Mouse (Mus musculus): ENCODE measurements around the gene Hipk2. TPM values are rescaled to one million over a fixed set of nuclear protein-coding genes. Genes with fewer than 3 reads are reported as not detected.
A peak's percentile ranks its signal among the peaks of the same experiment; 100 is the strongest.

Gene Hipk2
- polyA plus RNA-seq, 1 experiment from 2014 or later = 12.7 TPM

GRCm38 (mm10) chr6:38696570-38696969 is 179.4 kb downstream of the Hipk2 start:
- WGBS = 91% methylated on average over 9 of the region's 9 CpGs
- H3K36me3 ChIP-seq (replicated peaks; ENCODE audit: control insufficient read depth, insufficient read depth, low read depth, low read length) = peaks cover 9% of the 10 kb centered on the region

DNA sequence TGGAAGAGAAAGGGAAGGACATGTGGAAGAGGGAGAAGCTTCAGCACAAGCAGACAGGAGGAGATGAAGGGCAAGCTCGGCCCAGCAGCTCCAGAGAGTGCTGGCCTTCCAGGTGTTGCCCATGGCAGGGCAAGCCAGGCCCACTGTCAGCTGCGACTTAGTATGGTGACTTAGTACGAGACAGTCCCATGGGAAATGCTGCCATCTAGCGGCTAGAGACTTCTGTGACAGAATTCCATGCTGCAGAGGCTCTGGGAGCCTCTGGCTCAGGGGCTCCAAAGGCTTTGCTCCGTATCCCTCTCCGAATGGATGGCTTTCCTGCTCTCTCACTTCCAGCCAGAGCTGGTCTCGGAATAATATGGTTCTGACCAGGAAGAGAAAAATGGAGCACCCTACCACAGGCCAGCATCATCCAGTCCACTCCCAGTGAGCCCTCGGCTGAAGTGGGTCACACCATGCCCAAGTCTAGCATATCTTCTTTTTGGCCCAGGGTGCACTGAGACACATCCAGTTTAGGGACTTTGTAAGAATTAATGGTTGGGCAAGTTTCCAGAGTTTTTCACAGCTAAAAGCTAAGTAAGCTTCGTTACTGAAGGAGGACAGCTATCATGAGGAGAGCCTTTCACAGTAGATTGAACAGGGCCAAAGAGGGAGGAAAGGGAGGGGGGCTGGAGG is 180.4 kb downstream of the Hipk2 start:
- H3K36me3 ChIP-seq (replicated peaks; ENCODE audit: control insufficient read depth, insufficient read depth, low read depth, low read length) = peaks cover 9% of the 10 kb centered on the region
- no peaks in the 10 kb centered on the region for H3K4me1 ChIP-seq (ENCODE audit: control insufficient read depth, insufficient read depth, low read length)
- 32% methylated on average over 9 of the region's 9 CpGs for WGBS
- no peak overlapping the region for H3K9ac ChIP-seq (replicated peaks; ENCODE audit: low read length)
- no peak overlapping the region for H3K27ac ChIP-seq (replicated peaks; ENCODE audit: low read depth, low read length)
- DNase-seq (ENCODE audit: low spot score) (peak; percentile 92), ATAC-seq (replicated peaks; ENCODE audit: insufficient number of reproducible peaks, low FRiP score, low TSS enrichment, low read depth) (peak; percentile 48; the same call in 1 of the 2 replicates)
- H3K27me3 ChIP-seq (ENCODE audit: control insufficient read depth, insufficient read depth, low read length) = no peaks in the 10 kb centered on the region
- no peaks in the 10 kb centered on the region for H3K9me3 ChIP-seq (replicated peaks; ENCODE audit: control insufficient read depth, low read length)
- no peak overlapping the region for H3K4me3 ChIP-seq (ENCODE audit: low read depth, low read length)
- H3K4me2 ChIP-seq (ENCODE audit: low read depth, low read length) = no peak overlapping the region

More at GRCm38 (mm10) chr6:38696570-38696969, 179.4 kb downstream of the Hipk2 start:
- Histone ChIP-seq H3K4me1 (ENCODE audit: control insufficient read depth, insufficient read depth, low read length) (no peaks in the 10 kb centered on the region), H3K27ac (replicated peaks; ENCODE audit: low read depth, low read length) (no peak overlapping the region), H3K27me3 (ENCODE audit: control insufficient read depth, insufficient read depth, low read length) (no peaks in the 10 kb centered on the region), H3K9ac (replicated peaks; ENCODE audit: low read length) (no peak overlapping the region), H3K4me3 (ENCODE audit: low read depth, low read length) (no peak overlapping the region), H3K4me2 (ENCODE audit: low read depth, low read length) (no peak overlapping the region), H3K9me3 (replicated peaks; ENCODE audit: control insufficient read depth, low read length) (no peaks in the 10 kb centered on the region)
- DNase-seq (ENCODE audit: low spot score) (no peak), ATAC-seq (replicated peaks; ENCODE audit: insufficient number of reproducible peaks, low FRiP score, low TSS enrichment, low read depth) (no peak)

DNA sequence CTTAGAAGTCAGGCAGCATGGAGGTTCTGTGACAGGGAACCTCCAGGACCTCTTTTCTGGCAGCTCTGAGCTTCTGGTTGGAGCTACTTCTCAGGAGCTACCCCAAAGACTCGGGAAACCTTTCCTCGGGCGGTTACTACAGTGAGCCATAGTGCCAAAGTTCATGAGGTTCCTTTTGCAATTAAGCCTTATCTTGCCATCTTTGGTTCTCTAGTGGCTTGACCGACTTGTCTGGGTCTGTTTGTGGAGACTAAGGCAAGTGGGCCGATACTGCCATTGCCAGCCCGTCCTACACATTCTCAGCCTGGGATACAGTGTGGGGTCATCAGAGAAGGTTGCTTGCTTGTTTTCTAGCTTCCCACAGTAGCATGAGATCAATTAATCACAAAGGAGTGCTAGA is 183.4 kb downstream of the Hipk2 start:
- no peak for ATAC-seq (replicated peaks; ENCODE audit: insufficient number of reproducible peaks, low FRiP score, low TSS enrichment, low read depth)
- H3K4me3 ChIP-seq (ENCODE audit: low read depth, low read length) = no peak overlapping the region
- no peak overlapping the region for H3K9ac ChIP-seq (replicated peaks; ENCODE audit: low read length)
- H3K27me3 ChIP-seq (ENCODE audit: control insufficient read depth, insufficient read depth, low read length) = no peaks in the 10 kb centered on the region
- WGBS = 92% methylated on average over 6 of the region's 6 CpGs
- peaks cover 4% of the 10 kb centered on the region; the same call in 1 of the 2 replicates for H3K36me3 ChIP-seq (replicated peaks; ENCODE audit: control insufficient read depth, insufficient read depth, low read depth, low read length)
- H3K27ac ChIP-seq (replicated peaks; ENCODE audit: low read depth, low read length) = no peak overlapping the region
- no peaks in the 10 kb centered on the region for H3K4me1 ChIP-seq (ENCODE audit: control insufficient read depth, insufficient read depth, low read length)
- no peak for DNase-seq (ENCODE audit: low spot score)
- H3K4me2 ChIP-seq (ENCODE audit: low read depth, low read length) = no peak overlapping the region
- H3K9me3 ChIP-seq (replicated peaks; ENCODE audit: control insufficient read depth, low read length) = no peaks in the 10 kb centered on the region

GRCm38 (mm10) chr6:38691052-38691451 is 184.9 kb downstream of the Hipk2 start:
- no peak overlapping the region for H3K27ac ChIP-seq (replicated peaks; ENCODE audit: low read depth, low read length)
- no peak overlapping the region for H3K9ac ChIP-seq (replicated peaks; ENCODE audit: low read length)
- DNase-seq (ENCODE audit: low spot score) = no peak
- no peaks in the 10 kb centered on the region for H3K4me1 ChIP-seq (ENCODE audit: control insufficient read depth, insufficient read depth, low read length)
- no peak overlapping the region for H3K4me2 ChIP-seq (ENCODE audit: low read depth, low read length)
- 91% methylated on average over 5 of the region's 5 CpGs for WGBS
- no peak for ATAC-seq (replicated peaks; ENCODE audit: insufficient number of reproducible peaks, low FRiP score, low TSS enrichment, low read depth)
- peaks cover 4% of the 10 kb centered on the region; the same call in 1 of the 2 replicates for H3K36me3 ChIP-seq (replicated peaks; ENCODE audit: control insufficient read depth, insufficient read depth, low read depth, low read length)
- H3K9me3 ChIP-seq (replicated peaks; ENCODE audit: control insufficient read depth, low read length) = no peaks in the 10 kb centered on the region
- H3K4me3 ChIP-seq (ENCODE audit: low read depth, low read length) = no peak overlapping the region
- no peaks in the 10 kb centered on the region for H3K27me3 ChIP-seq (ENCODE audit: control insufficient read depth, insufficient read depth, low read length)

DNA sequence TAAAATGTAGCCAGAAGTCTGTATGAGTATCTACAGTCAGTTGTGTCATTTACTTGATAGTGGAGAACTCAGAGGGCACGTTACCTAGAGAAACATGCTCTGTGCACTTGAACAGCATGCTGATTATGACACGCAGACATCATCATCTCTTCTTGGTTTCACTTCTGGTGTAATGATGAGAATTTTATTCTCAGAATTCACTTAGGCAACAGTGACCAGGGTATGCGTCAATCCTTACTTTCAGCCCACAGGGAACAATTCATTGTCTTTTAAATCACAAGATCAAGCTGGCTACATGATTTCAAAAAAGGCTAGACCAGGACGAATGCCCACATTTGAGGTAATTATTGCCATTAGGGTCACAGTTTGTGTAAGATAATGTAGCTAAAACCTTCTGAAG is 185.3 kb downstream of the Hipk2 start:
- H3K27me3 ChIP-seq (ENCODE audit: control insufficient read depth, insufficient read depth, low read length) = no peaks in the 10 kb centered on the region
- no peak for ATAC-seq (replicated peaks; ENCODE audit: insufficient number of reproducible peaks, low FRiP score, low TSS enrichment, low read depth)
- H3K9ac ChIP-seq (replicated peaks; ENCODE audit: low read length) = no peak overlapping the region
- no peak for DNase-seq (ENCODE audit: low spot score)
- no peak overlapping the region for H3K4me2 ChIP-seq (ENCODE audit: low read depth, low read length)
- no peaks in the 10 kb centered on the region for H3K4me1 ChIP-seq (ENCODE audit: control insufficient read depth, insufficient read depth, low read length)
- no peak overlapping the region for H3K27ac ChIP-seq (replicated peaks; ENCODE audit: low read depth, low read length)
- H3K9me3 ChIP-seq (replicated peaks; ENCODE audit: control insufficient read depth, low read length) = no peaks in the 10 kb centered on the region
- 82% methylated on average over 4 of the region's 4 CpGs for WGBS
- H3K4me3 ChIP-seq (ENCODE audit: low read depth, low read length) = no peak overlapping the region
- H3K36me3 ChIP-seq (replicated peaks; ENCODE audit: control insufficient read depth, insufficient read depth, low read depth, low read length) = peaks cover 4% of the 10 kb centered on the region; the same call in 1 of the 2 replicates

GRCm38 (mm10) chr6:38688841-38689240 is 187.1 kb downstream of the Hipk2 start:
- H3K27ac ChIP-seq (replicated peaks; ENCODE audit: low read depth, low read length) = no peak overlapping the region
- no peaks in the 10 kb centered on the region; the same call in 1 of the 2 replicates for H3K36me3 ChIP-seq (replicated peaks; ENCODE audit: control insufficient read depth, insufficient read depth, low read depth, low read length)
- ATAC-seq (replicated peaks; ENCODE audit: insufficient number of reproducible peaks, low FRiP score, low TSS enrichment, low read depth) (no peak), DNase-seq (ENCODE audit: low spot score) (no peak)
- H3K4me2 ChIP-seq (ENCODE audit: low read depth, low read length) = no peak overlapping the region
- 94% methylated on average over 10 of the region's 10 CpGs for WGBS
- H3K27me3 ChIP-seq (ENCODE audit: control insufficient read depth, insufficient read depth, low read length) = no peaks in the 10 kb centered on the region
- H3K4me3 ChIP-seq (ENCODE audit: low read depth, low read length) = no peak overlapping the region
- H3K4me1 ChIP-seq (ENCODE audit: control insufficient read depth, insufficient read depth, low read length) = no peaks in the 10 kb centered on the region
- no peak overlapping the region for H3K9ac ChIP-seq (replicated peaks; ENCODE audit: low read length)
- H3K9me3 ChIP-seq (replicated peaks; ENCODE audit: control insufficient read depth, low read length) = no peaks in the 10 kb centered on the region

DNA sequence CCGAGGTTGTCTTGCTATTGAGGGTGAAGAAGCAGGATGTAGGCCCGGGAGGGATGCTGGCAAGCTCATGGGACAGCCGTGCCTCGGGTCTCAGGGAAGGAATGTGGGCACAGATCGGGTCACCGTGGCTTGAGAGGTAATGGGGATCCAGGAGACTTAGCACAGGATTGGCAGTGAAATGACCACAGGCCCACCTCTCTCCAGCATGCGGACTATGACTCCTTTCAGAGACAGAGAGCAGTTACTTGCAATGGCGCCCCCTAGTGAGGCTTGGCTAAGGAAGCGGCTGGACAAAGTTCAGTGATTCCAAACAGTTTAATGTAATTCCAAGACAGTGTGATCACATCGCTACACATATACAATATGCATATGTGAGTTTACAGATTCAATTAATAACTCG is 188.7 kb downstream of the Hipk2 start:
- H3K9ac ChIP-seq (replicated peaks; ENCODE audit: low read length) = no peak overlapping the region
- no peak for ATAC-seq (replicated peaks; ENCODE audit: insufficient number of reproducible peaks, low FRiP score, low TSS enrichment, low read depth)
- no peak overlapping the region for H3K4me3 ChIP-seq (ENCODE audit: low read depth, low read length)
- peak; percentile 54 for DNase-seq (ENCODE audit: low spot score)
- H3K36me3 ChIP-seq (replicated peaks; ENCODE audit: control insufficient read depth, insufficient read depth, low read depth, low read length) = no peaks in the 10 kb centered on the region; the same call in 1 of the 2 replicates
- no peaks in the 10 kb centered on the region for H3K27me3 ChIP-seq (ENCODE audit: control insufficient read depth, insufficient read depth, low read length)
- WGBS = 67% methylated on average over 11 of the region's 11 CpGs
- H3K9me3 ChIP-seq (replicated peaks; ENCODE audit: control insufficient read depth, low read length) = no peaks in the 10 kb centered on the region
- H3K4me2 ChIP-seq (ENCODE audit: low read depth, low read length) = no peak overlapping the region
- no peaks in the 10 kb centered on the region for H3K4me1 ChIP-seq (ENCODE audit: control insufficient read depth, insufficient read depth, low read length)
- no peak overlapping the region for H3K27ac ChIP-seq (replicated peaks; ENCODE audit: low read depth, low read length)

DNA sequence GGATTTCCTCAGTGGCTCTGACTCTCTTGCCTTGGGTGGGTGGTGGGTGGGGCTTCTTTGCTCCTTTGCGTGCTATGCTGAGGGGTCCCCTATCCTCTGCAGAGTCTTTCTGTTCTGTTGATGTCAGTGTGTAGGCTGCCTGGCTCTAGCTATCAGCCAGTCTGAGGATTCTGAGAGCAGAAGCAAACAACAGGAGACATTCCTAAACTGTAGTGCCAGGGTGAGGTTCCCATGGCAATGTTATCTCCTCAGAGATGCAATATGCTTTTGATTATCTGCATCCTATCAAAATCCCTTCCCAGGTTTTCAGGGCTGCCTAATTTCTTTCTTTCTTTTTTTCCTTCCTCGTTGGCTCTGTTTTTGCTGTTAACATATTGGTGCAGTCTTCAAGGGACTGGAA is 193.4 kb downstream of the Hipk2 start:
- Histone ChIP-seq H3K27me3 (ENCODE audit: control insufficient read depth, insufficient read depth, low read length) (no peaks in the 10 kb centered on the region), H3K4me3 (ENCODE audit: low read depth, low read length) (no peak overlapping the region), H3K9ac (replicated peaks; ENCODE audit: low read length) (no peak overlapping the region), H3K27ac (replicated peaks; ENCODE audit: low read depth, low read length) (no peak overlapping the region), H3K36me3 (replicated peaks; ENCODE audit: control insufficient read depth, insufficient read depth, low read depth, low read length) (no peaks in the 10 kb centered on the region), H3K4me2 (ENCODE audit: low read depth, low read length) (no peak overlapping the region), H3K4me1 (ENCODE audit: control insufficient read depth, insufficient read depth, low read length) (no peaks in the 10 kb centered on the region), H3K9me3 (replicated peaks; ENCODE audit: control insufficient read depth, low read length) (no peaks in the 10 kb centered on the region)
- ATAC-seq (replicated peaks; ENCODE audit: insufficient number of reproducible peaks, low FRiP score, low TSS enrichment, low read depth) = no peak
- WGBS = 54% methylated on average over 2 of the region's 2 CpGs
- no peak for DNase-seq (ENCODE audit: low spot score)

All from embryonic facial prominence, embryonic 11.5 days (tissue).